Mouse (Mus musculus): Measurements from ENCODE around the gene 2610318N02Rik. TPM values are rescaled to one million over a fixed set of nuclear protein-coding genes. Genes with fewer than 3 reads are reported as not detected.
A peak's percentile ranks its signal among the peaks of the same experiment; 100 is the strongest.

Gene 2610318N02Rik
- polyA plus RNA-seq, 1 experiment from 2014 or later: 16.9 TPM

- Histone ChIP-seq H3K36me3 (ENCODE audit: control insufficient read depth, insufficient read depth, low read length) (peaks cover 6% of the 10 kb centered on the region; the same call in 1 of the 2 replicates), H3K9me3 (ENCODE audit: control insufficient read depth, low read length) (no peaks in the 10 kb centered on the region), H3K4me3 (ENCODE audit: low read depth, low read length) (peak overlapping the region; percentile 49), H3K4me2 (ENCODE audit: low read depth, low read length) (peak overlapping the region; percentile 62), H3K27me3 (replicated peaks; ENCODE audit: control insufficient read depth, insufficient read depth, low read length) (no peaks in the 10 kb centered on the region), H3K4me1 (ENCODE audit: control insufficient read depth, insufficient read depth, low read length) (peaks cover 11% of the 10 kb centered on the region), H3K9ac (ENCODE audit: low read depth, low read length) (peak overlapping the region; percentile 54), H3K27ac (replicated peaks; ENCODE audit: low read depth, low read length) (peak overlapping the region; percentile 63)
- 3% methylated on average over 22 of the region's 22 CpGs for WGBS
- 0 out of 2 replicates have a peak, but pooled peaks have one; percentile 22 for ATAC-seq (ENCODE audit: low read depth)
- peak; percentile 44 for DNase-seq (ENCODE audit: low spot score)
These were observed 672 bp downstream of the 2610318N02Rik start for GRCm38 (mm10) chr16:17124119-17124870.

DNA sequence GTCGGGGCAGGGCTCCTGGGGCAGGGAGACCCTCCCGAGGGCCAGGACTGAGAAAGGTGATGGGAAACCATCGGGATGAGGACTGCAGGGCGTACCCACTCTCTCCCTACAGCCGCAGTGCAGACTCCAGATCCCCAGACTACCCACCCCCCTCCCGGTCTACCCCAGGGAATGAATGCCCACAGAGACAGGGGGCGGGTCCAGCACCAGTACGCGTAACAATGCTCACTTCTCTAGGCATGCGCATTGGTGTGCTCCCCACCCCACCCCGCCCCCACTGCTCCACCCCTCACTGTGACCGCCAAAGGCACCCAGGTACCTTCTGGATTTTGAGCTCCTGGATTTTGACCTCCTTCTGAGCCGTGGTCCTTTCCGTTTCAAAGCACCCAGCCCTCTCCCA is 3.4 kb downstream of the 2610318N02Rik start:
- H3K9me3 ChIP-seq (ENCODE audit: control insufficient read depth, low read length): no peaks in the 10 kb centered on the region
- H3K4me3 ChIP-seq (ENCODE audit: low read depth, low read length): no peak overlapping the region
- H3K27me3 ChIP-seq (replicated peaks; ENCODE audit: control insufficient read depth, insufficient read depth, low read length): no peaks in the 10 kb centered on the region
- DNase-seq (ENCODE audit: low spot score) (no peak), ATAC-seq (ENCODE audit: low read depth) (no peak)
- H3K36me3 ChIP-seq (ENCODE audit: control insufficient read depth, insufficient read depth, low read length): peaks cover 17% of the 10 kb centered on the region; the same call in 1 of the 2 replicates
- H3K27ac ChIP-seq (replicated peaks; ENCODE audit: low read depth, low read length): no peak overlapping the region
- no peak overlapping the region for H3K4me2 ChIP-seq (ENCODE audit: low read depth, low read length)
- H3K4me1 ChIP-seq (ENCODE audit: control insufficient read depth, insufficient read depth, low read length): peaks cover 11% of the 10 kb centered on the region
- 67% methylated on average over 10 of the region's 14 CpGs for WGBS
- H3K9ac ChIP-seq (ENCODE audit: low read depth, low read length): no peak overlapping the region

GRCm38 (mm10) chr16:17117309-17117799 is 7.6 kb downstream of the 2610318N02Rik start:
- peaks cover 31% of the 10 kb centered on the region for H3K36me3 ChIP-seq (ENCODE audit: control insufficient read depth, insufficient read depth, low read length)
- H3K9me3 ChIP-seq (ENCODE audit: control insufficient read depth, low read length): no peaks in the 10 kb centered on the region
- H3K4me1 ChIP-seq (ENCODE audit: control insufficient read depth, insufficient read depth, low read length): no peaks in the 10 kb centered on the region
- ATAC-seq (ENCODE audit: low read depth) (no peak), DNase-seq (ENCODE audit: low spot score) (no peak)
- no peak overlapping the region for H3K9ac ChIP-seq (ENCODE audit: low read depth, low read length)
- H3K27me3 ChIP-seq (replicated peaks; ENCODE audit: control insufficient read depth, insufficient read depth, low read length): no peaks in the 10 kb centered on the region
- no peak overlapping the region for H3K4me2 ChIP-seq (ENCODE audit: low read depth, low read length)
- no peak overlapping the region for H3K27ac ChIP-seq (replicated peaks; ENCODE audit: low read depth, low read length)
- H3K4me3 ChIP-seq (ENCODE audit: low read depth, low read length): no peak overlapping the region
- WGBS: 80% methylated on average over 5 of the region's 5 CpGs

GRCm38 (mm10) chr16:17110771-17111743 is 13.9 kb downstream of the 2610318N02Rik start, which contains the start of gene Ppil2:
Gene Ppil2, minus strand, starts transcription at chr16:17111257.
- H3K9me3 ChIP-seq (ENCODE audit: control insufficient read depth, low read length): no peaks in the 10 kb centered on the region
- H3K9ac ChIP-seq (ENCODE audit: low read depth, low read length): peak within 1 kb of the TSS; percentile 82
- DNase-seq (ENCODE audit: low spot score): peak; percentile 92
- WGBS: 9% methylated on average over 38 of the region's 38 CpGs
- H3K27me3 ChIP-seq (replicated peaks; ENCODE audit: control insufficient read depth, insufficient read depth, low read length): no peaks in the 10 kb centered on the region
- H3K4me3 ChIP-seq (ENCODE audit: low read depth, low read length): peak within 1 kb of the TSS; percentile 89
- peak within 1 kb of the TSS; percentile 68 for H3K4me2 ChIP-seq (ENCODE audit: low read depth, low read length)
- H3K4me1 ChIP-seq (ENCODE audit: control insufficient read depth, insufficient read depth, low read length): peaks cover 8% of the 10 kb centered on the region; the same call in 1 of the 2 replicates
- H3K27ac ChIP-seq (replicated peaks; ENCODE audit: low read depth, low read length): no peak within 1 kb of the TSS
- ATAC-seq (ENCODE audit: low read depth): peak; percentile 83
- peaks cover 33% of the 10 kb centered on the region for H3K36me3 ChIP-seq (ENCODE audit: control insufficient read depth, insufficient read depth, low read length)

DNA sequence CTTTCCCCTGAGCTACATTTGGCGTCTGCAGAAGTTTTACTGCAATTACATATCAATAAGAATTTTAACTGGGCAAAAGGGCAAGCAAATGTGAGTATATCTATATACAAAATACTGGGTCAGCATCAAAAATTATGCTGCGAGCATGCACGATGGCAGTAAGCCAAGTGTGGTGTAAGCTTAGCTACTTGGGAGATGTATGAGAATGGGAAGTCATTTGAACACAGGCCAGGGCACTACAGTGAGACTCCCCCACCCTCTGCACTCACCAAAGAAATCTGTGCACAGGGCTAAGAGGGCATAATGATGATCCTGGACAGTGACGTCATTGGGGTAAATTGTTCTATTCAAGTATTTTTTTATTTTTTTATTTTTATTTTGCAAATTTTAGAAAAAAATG is 20.4 kb downstream of the 2610318N02Rik start:
- H3K9ac ChIP-seq (ENCODE audit: low read depth, low read length): no peak overlapping the region
- no peak for ATAC-seq (ENCODE audit: low read depth)
- 80% methylated on average over 4 of the region's 4 CpGs for WGBS

GRCm38 (mm10) chr16:17102630-17103220 is 22.2 kb downstream of the 2610318N02Rik start:
- Histone ChIP-seq H3K27me3 (replicated peaks; ENCODE audit: control insufficient read depth, insufficient read depth, low read length) (no peaks in the 10 kb centered on the region), H3K4me2 (ENCODE audit: low read depth, low read length) (no peak overlapping the region), H3K4me3 (ENCODE audit: low read depth, low read length) (no peak overlapping the region), H3K9ac (ENCODE audit: low read depth, low read length) (no peak overlapping the region), H3K36me3 (ENCODE audit: control insufficient read depth, insufficient read depth, low read length) (peaks cover 82% of the 10 kb centered on the region), H3K27ac (replicated peaks; ENCODE audit: low read depth, low read length) (peak overlapping the region; percentile 10), H3K4me1 (ENCODE audit: control insufficient read depth, insufficient read depth, low read length) (peaks cover 5% of the 10 kb centered on the region; the same call in 1 of the 2 replicates), H3K9me3 (ENCODE audit: control insufficient read depth, low read length) (no peaks in the 10 kb centered on the region)
- ATAC-seq (ENCODE audit: low read depth) (no peak; the same call in 1 of the 2 replicates), DNase-seq (ENCODE audit: low spot score) (peak; percentile 26)
- WGBS: 47% methylated on average over 7 of the region's 7 CpGs

More for the DNA sequence above, 20.4 kb downstream of the 2610318N02Rik start:
- H3K4me3 ChIP-seq (ENCODE audit: low read depth, low read length): no peak overlapping the region
- no peak overlapping the region for H3K27ac ChIP-seq (replicated peaks; ENCODE audit: low read depth, low read length)
- no peaks in the 10 kb centered on the region for H3K27me3 ChIP-seq (replicated peaks; ENCODE audit: control insufficient read depth, insufficient read depth, low read length)
- H3K4me1 ChIP-seq (ENCODE audit: control insufficient read depth, insufficient read depth, low read length): peaks cover 5% of the 10 kb centered on the region; the same call in 1 of the 2 replicates
- H3K9me3 ChIP-seq (ENCODE audit: control insufficient read depth, low read length): no peaks in the 10 kb centered on the region
- no peak overlapping the region for H3K4me2 ChIP-seq (ENCODE audit: low read depth, low read length)
- H3K36me3 ChIP-seq (ENCODE audit: control insufficient read depth, insufficient read depth, low read length): peaks cover 71% of the 10 kb centered on the region
- DNase-seq (ENCODE audit: low spot score): peak; percentile 22

DNA sequence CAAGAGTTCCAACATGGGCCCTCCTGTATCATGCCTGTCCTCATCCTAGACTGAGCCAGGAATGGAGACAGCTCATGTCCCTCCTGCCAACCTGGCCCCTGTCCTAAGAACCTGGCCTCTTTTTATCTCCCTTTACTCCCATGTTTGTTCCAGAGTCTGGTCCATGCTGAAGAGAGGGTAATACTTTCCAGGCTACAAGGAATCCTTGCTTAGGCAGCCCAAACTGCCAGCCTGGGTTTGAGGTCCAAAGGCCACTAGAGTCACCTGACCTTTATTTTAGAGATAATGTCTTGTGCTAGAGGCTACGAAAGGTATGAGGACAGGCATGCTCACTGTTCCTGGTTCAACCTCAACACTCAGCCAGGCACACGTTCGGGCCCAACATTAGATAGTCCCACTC is 28.0 kb downstream of the 2610318N02Rik start:
- H3K4me2 ChIP-seq (ENCODE audit: low read depth, low read length): no peak overlapping the region

DNA sequence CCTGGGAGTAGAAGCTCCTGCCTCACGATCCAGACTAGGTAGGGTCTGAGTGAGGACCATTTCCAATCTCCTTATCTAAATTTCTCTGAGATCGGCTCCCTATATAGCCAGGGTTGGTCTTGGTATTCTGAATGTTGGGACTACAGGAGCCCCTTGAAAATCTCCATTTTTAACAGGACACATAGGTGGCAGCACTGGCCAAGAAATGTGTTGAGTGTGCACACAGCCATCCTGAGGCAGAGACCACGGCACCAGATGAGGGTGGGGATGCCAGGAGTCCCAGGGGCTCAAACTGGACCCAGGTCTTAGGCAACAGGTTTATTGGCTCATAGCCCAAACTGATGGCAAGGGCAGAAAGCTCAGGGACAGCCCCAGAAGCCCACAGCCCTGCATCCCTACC is 36.6 kb downstream of the 2610318N02Rik start:
- Histone ChIP-seq H3K4me1 (ENCODE audit: control insufficient read depth, insufficient read depth, low read length) (no peaks in the 10 kb centered on the region), H3K27me3 (replicated peaks; ENCODE audit: control insufficient read depth, insufficient read depth, low read length) (no peaks in the 10 kb centered on the region), H3K9me3 (ENCODE audit: control insufficient read depth, low read length) (no peaks in the 10 kb centered on the region), H3K4me3 (ENCODE audit: low read depth, low read length) (no peak overlapping the region), H3K36me3 (ENCODE audit: control insufficient read depth, insufficient read depth, low read length) (peaks cover 98% of the 10 kb centered on the region), H3K27ac (replicated peaks; ENCODE audit: low read depth, low read length) (no peak overlapping the region), H3K4me2 (ENCODE audit: low read depth, low read length) (no peak overlapping the region), H3K9ac (ENCODE audit: low read depth, low read length) (no peak overlapping the region)
- peak; percentile 24 for DNase-seq (ENCODE audit: low spot score)
- 62% methylated on average over 3 of the region's 3 CpGs for WGBS
- no peak for ATAC-seq (ENCODE audit: low read depth)

More for the DNA sequence above, 28.0 kb downstream of the 2610318N02Rik start:
- H3K4me3 ChIP-seq (ENCODE audit: low read depth, low read length): no peak overlapping the region
- WGBS: 98% methylated on average over 3 of the region's 3 CpGs
- no peaks in the 10 kb centered on the region for H3K27me3 ChIP-seq (replicated peaks; ENCODE audit: control insufficient read depth, insufficient read depth, low read length)
- no peaks in the 10 kb centered on the region for H3K9me3 ChIP-seq (ENCODE audit: control insufficient read depth, low read length)
- no peak overlapping the region for H3K27ac ChIP-seq (replicated peaks; ENCODE audit: low read depth, low read length)
- H3K9ac ChIP-seq (ENCODE audit: low read depth, low read length): no peak overlapping the region
- H3K36me3 ChIP-seq (ENCODE audit: control insufficient read depth, insufficient read depth, low read length): peaks cover 90% of the 10 kb centered on the region
- DNase-seq (ENCODE audit: low spot score): no peak
- ATAC-seq (ENCODE audit: low read depth): no peak
- no peaks in the 10 kb centered on the region for H3K4me1 ChIP-seq (ENCODE audit: control insufficient read depth, insufficient read depth, low read length)
